Mouse (Mus musculus) limb, embryonic 13.5 days (tissue): ENCODE measurements around the gene Asb18. TPM values are rescaled to one million over a fixed set of nuclear protein-coding genes. Genes with fewer than 3 reads are reported as not detected.

Experiments
- ATAC-seq: fragments of 200-750 bp; cut with Nextera tagmentation; 2 replicates; pipeline ENCODE4 v1.8.0; 2017; ENCODE audit warnings: low read depth, moderate number of reproducible peaks, moderate TSS enrichment; ENCODE audit not compliant: low FRiP score
- H3K27ac ChIP-seq: fragments of 300-500 bp; sonication (generic); 2 replicates; pipeline ENCODE4 v1.5.1; 2015; ENCODE audit warnings: inconsistent platforms, mild to moderate bottlenecking, moderate library complexity
- H3K27me3 ChIP-seq: fragments of 300-500 bp; sonication (generic); 2 replicates; pipeline ENCODE4 v1.6.1; 2015; ENCODE audit warnings: mild to moderate bottlenecking, inconsistent platforms
- H3K36me3 ChIP-seq: fragments of 300-500 bp; sonication (generic); 2 replicates; pipeline ENCODE4 v1.6.1; 2015; ENCODE audit warnings: inconsistent platforms, mild to moderate bottlenecking, moderate library complexity
- H3K4me1 ChIP-seq: fragments of 300-500 bp; sonication (generic); 2 replicates; pipeline ENCODE4 v1.6.1; 2015; ENCODE audit warnings: inconsistent platforms
- H3K4me2 ChIP-seq: fragments of 300-500 bp; sonication (generic); replicated peaks from 2 replicates; pipeline ENCODE4 v1.6.1; 2015; ENCODE audit warnings: inconsistent platforms, mild to moderate bottlenecking, moderate library complexity
- H3K4me3 ChIP-seq: fragments of 300-500 bp; sonication (generic); 2 replicates; pipeline ENCODE4 v1.5.1; 2015; ENCODE audit warnings: moderate library complexity, mild to moderate bottlenecking, inconsistent platforms
- H3K9ac ChIP-seq: fragments of 300-500 bp; sonication (generic); 2 replicates; pipeline ENCODE4 v1.6.1; 2015; ENCODE audit warnings: mild to moderate bottlenecking, inconsistent platforms
- H3K9me3 ChIP-seq: fragments of 300-500 bp; sonication (generic); 2 replicates; pipeline ENCODE4 v1.6.1; 2016; ENCODE audit warnings: inconsistent platforms
- WGBS: fragments of 180-500 bp; shearing (Covaris S2); methylation state at CpG from one replicate; pipeline ENCODE4 v1.1.7; 2015; 5-methylcytosine and 5-hydroxymethylcytosine counted together
- polyA plus RNA-seq: library from polyadenylated mRNA; unstranded; fragments of >200 nt; fragmentation: Nextera tagmentation; extraction: Ambion mirVana; gene quantifications from 2 replicates; pipeline ENCODE4 v1.2.1, GENCODE M21; 2015

Gene Asb18
- polyA plus RNA-seq, 1 experiment from 2014 or later, result 0.13 TPM

DNA sequence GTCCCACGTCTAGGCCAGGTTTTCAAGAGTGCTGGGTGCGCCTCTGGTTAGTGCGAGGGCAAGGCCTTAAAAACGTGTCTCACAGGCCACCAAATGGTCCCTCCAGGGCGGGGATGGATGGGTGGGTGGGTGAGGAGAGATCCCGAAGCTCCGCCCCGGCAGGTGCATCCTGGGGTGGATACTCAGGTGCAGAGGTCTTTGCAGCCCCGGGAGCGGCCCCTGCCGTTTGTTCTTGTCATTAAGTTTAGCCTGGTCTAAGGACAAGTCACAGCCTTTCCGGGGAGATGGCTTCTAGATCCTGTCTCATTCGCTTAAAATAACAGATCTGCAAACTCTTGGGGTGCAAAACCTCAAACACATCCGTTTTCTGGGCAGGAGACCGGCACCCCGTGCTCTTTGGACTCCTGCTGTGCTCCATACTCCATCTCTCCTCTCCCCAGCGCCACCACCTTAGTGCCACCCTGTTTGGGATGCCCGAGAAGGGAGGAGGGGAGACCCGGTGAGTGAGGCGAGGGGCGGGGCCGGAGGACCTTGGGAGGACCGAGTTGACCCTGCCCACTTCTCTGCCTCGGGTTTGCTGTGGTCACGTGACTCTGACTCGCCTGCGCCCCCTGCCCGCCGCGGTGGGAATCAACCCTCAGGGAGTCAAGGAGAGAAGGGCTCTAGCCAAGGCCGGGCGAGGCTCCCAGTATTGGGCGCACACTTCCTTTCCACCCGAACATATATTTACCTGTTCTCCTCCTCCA is 74.3 kb downstream of the Asb18 start:
- WGBS, result 1% methylated on average over 34 of the region's 34 CpGs
- Histone ChIP-seq H3K9ac (no peak overlapping the region), H3K27me3 (peaks cover 96% of the 10 kb centered on the region), H3K9me3 (no peaks in the 10 kb centered on the region), H3K4me1 (peaks cover 26% of the 10 kb centered on the region), H3K36me3 (no peaks in the 10 kb centered on the region), H3K4me2 (peak overlapping the region; percentile 38), H3K27ac (no peak overlapping the region), H3K4me3 (no peak overlapping the region; the same call in 1 of the 2 replicates)
- no peak; the same call in 1 of the 2 replicates for ATAC-seq

DNA sequence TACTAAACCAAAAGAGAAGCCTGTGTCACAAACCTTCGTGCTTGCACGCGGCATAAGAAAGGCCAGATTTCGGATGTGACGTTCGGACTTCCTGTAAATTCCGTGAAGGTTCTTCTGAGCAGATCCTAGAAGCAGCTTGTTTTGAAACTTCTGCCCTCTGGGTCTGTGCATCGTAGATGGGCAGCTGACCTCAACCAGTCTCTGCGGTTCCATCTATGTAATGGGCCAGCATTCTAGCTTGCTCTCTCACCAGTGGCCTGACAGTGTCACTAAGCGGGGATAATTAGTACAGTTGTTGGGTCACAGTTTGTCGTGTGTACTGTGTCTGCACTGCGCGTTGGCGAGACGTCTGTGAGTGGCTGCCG is 74.9 kb downstream of the Asb18 start:
- Histone ChIP-seq H3K4me1 (peaks cover 26% of the 10 kb centered on the region), H3K4me2 (no peak overlapping the region), H3K9ac (no peak overlapping the region), H3K4me3 (no peak overlapping the region), H3K9me3 (no peaks in the 10 kb centered on the region), H3K27me3 (peaks cover 97% of the 10 kb centered on the region), H3K27ac (no peak overlapping the region), H3K36me3 (no peaks in the 10 kb centered on the region)
- ATAC-seq, result no peak
- WGBS, result 28% methylated on average over 16 of the region's 16 CpGs

- H3K27me3 ChIP-seq, result peaks cover 97% of the 10 kb centered on the region
- no peak overlapping the region for H3K27ac ChIP-seq
- H3K36me3 ChIP-seq, result no peaks in the 10 kb centered on the region
- no peaks in the 10 kb centered on the region for H3K9me3 ChIP-seq
- no peak overlapping the region for H3K4me3 ChIP-seq
- WGBS, result 31% methylated on average over 16 of the region's 16 CpGs
- H3K9ac ChIP-seq, result no peak overlapping the region
- no peak overlapping the region for H3K4me2 ChIP-seq
- ATAC-seq, result no peak
- peaks cover 26% of the 10 kb centered on the region for H3K4me1 ChIP-seq
These were observed 75.4 kb downstream of the Asb18 start for GRCm38 (mm10) chr1:89938884-89939595.

GRCm38 (mm10) chr1:89935493-89936348 is 78.7 kb downstream of the Asb18 start:
- ATAC-seq, result no peak
- Histone ChIP-seq H3K4me1 (peaks cover 28% of the 10 kb centered on the region), H3K4me2 (no peak overlapping the region), H3K9me3 (no peaks in the 10 kb centered on the region), H3K9ac (no peak overlapping the region), H3K27me3 (peaks cover 97% of the 10 kb centered on the region), H3K27ac (no peak overlapping the region), H3K4me3 (no peak overlapping the region), H3K36me3 (no peaks in the 10 kb centered on the region)
- 1% methylated on average over 29 of the region's 29 CpGs for WGBS

DNA sequence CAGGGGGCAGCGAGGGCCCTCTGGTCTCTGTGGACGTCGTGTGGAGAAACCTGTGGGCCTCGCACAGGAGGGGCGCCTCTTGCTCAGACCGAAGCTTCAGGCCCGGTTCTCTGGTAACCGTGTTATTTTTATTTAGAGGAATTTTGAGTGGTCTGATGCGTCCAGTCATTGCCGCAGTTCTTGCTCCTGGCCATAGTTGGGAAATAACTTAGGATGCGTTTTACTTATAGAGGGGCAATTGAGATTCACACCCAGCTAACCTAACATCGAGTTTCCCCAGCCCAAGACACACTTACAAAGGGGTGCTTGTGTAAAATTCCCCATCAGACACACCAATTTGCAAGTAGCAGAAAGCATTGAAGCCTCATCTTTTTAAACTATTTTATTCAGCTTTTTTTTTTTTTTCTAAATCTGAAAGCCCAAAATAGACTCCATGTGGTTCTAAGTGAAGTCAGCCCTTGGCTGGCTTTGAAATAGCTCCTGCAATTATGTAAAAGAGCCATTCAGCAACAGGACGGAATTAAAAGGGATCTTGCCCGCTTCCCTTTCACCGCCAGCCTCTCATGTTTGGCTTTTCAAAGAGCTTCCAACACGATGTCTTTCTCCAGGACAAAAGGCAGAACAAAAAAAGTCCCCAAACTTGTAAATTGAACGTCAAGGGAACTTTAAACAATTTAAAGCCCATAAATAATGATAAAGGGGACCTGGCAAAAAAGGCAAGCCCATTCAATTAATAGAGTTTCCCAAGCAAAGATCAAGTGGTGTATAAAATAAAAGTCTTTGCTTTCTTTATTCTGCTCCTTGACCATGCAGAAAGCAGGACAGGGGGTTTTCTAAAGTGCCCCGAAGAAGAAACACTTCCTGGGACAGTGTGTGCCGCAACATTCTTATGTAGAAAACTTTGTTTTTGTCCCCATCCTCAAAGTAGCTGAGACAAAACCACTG is 79.9 kb downstream of the Asb18 start:
- no peak overlapping the region for H3K4me2 ChIP-seq
- H3K4me1 ChIP-seq, result peaks cover 30% of the 10 kb centered on the region
- H3K27me3 ChIP-seq, result peaks cover 99% of the 10 kb centered on the region
- ATAC-seq, result no peak
- no peak overlapping the region for H3K4me3 ChIP-seq
- H3K36me3 ChIP-seq, result no peaks in the 10 kb centered on the region
- no peak overlapping the region for H3K27ac ChIP-seq
- H3K9me3 ChIP-seq, result no peaks in the 10 kb centered on the region
- no peak overlapping the region for H3K9ac ChIP-seq
- 2% methylated on average over 19 of the region's 19 CpGs for WGBS

GRCm38 (mm10) chr1:89933786-89934185 is 80.7 kb downstream of the Asb18 start:
- Histone ChIP-seq H3K9me3 (no peaks in the 10 kb centered on the region), H3K4me3 (no peak overlapping the region), H3K9ac (no peak overlapping the region), H3K36me3 (no peaks in the 10 kb centered on the region), H3K4me1 (peaks cover 36% of the 10 kb centered on the region), H3K4me2 (no peak overlapping the region), H3K27ac (no peak overlapping the region), H3K27me3 (peaks cover 99% of the 10 kb centered on the region)
- no peak for ATAC-seq
- WGBS, result under 1% methylated on average over 21 of the region's 21 CpGs

DNA sequence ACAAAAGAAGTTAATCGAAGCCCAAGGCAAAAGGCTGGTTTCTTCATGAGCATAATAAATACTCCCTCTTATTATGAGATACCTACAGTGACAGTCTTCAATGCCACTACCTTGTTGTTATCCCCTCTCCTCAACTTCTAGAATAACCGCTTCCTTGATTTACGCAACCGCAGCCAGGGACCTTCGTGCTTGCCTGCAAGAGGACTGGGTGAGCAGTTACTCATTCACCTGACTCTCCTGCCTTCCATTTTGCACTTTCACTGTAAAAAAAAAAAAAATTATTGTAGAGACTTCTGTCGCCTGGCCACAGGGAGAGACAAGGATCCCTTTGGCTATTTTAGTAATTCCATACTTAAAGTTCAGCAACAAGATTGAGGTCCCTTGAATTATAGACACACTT is 81.4 kb downstream of the Asb18 start:
- H3K36me3 ChIP-seq, result no peaks in the 10 kb centered on the region
- H3K9ac ChIP-seq, result no peak overlapping the region
- ATAC-seq, result no peak
- WGBS, result 5% methylated on average over 6 of the region's 6 CpGs
- peaks cover 99% of the 10 kb centered on the region for H3K27me3 ChIP-seq
- H3K4me2 ChIP-seq, result no peak overlapping the region
- H3K27ac ChIP-seq, result no peak overlapping the region
- peaks cover 39% of the 10 kb centered on the region for H3K4me1 ChIP-seq
- H3K9me3 ChIP-seq, result no peaks in the 10 kb centered on the region
- no peak overlapping the region for H3K4me3 ChIP-seq

GRCm38 (mm10) chr1:89932616-89933015 is 81.8 kb downstream of the Asb18 start:
- ATAC-seq, result no peak
- H3K27me3 ChIP-seq, result peaks cover 99% of the 10 kb centered on the region
- H3K27ac ChIP-seq, result no peak overlapping the region
- peaks cover 40% of the 10 kb centered on the region for H3K4me1 ChIP-seq
- WGBS, result 0% methylated on average over 16 of the region's 16 CpGs
- H3K9me3 ChIP-seq, result no peaks in the 10 kb centered on the region
- H3K4me3 ChIP-seq, result no peak overlapping the region
- H3K4me2 ChIP-seq, result no peak overlapping the region
- H3K36me3 ChIP-seq, result no peaks in the 10 kb centered on the region
- no peak overlapping the region for H3K9ac ChIP-seq

DNA sequence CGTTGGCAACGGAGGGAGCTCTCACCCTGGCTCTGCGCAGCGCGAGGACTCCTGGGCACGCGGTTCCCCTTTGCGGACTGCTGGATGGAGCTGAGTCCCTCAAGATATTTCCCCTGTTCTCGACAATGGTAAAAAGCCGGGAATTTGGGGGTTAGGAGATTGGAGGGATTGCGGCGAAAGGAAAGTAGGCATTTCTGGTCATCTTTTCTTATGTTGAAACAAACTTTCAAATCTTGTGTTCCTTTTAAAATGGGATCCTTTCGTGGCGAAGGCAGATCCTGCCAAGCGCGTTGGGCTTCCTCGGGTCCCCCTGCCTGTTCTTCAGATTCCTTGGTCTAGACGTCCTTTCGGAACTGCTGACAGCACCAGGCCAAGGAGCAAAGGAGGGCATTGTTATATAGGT is 82.4 kb downstream of the Asb18 start:
- 2% methylated on average over 19 of the region's 19 CpGs for WGBS
- no peak overlapping the region for H3K4me3 ChIP-seq

GRCm38 (mm10) chr1:89931120-89931519 is 83.3 kb downstream of the Asb18 start, which contains the start of gene Gbx2:
Gene Gbx2, minus strand, starts transcription at chr1:89931179.
- Histone ChIP-seq H3K36me3 (no peaks in the 10 kb centered on the region), H3K9me3 (no peaks in the 10 kb centered on the region), H3K27me3 (peaks cover 99% of the 10 kb centered on the region), H3K4me2 (peak within 1 kb of the TSS; percentile 82), H3K27ac (no peak within 1 kb of the TSS), H3K4me3 (peak within 1 kb of the TSS; percentile 45), H3K9ac (peak within 1 kb of the TSS; percentile 48), H3K4me1 (peaks cover 50% of the 10 kb centered on the region)
- WGBS, result under 1% methylated on average over 33 of the region's 33 CpGs
- peak; percentile 79 for ATAC-seq

More for the DNA sequence above, 82.4 kb downstream of the Asb18 start:
- H3K36me3 ChIP-seq, result no peaks in the 10 kb centered on the region
- H3K27ac ChIP-seq, result no peak overlapping the region
- H3K4me1 ChIP-seq, result peaks cover 46% of the 10 kb centered on the region
- H3K27me3 ChIP-seq, result peaks cover 99% of the 10 kb centered on the region
- no peaks in the 10 kb centered on the region for H3K9me3 ChIP-seq
- no peak for ATAC-seq
- H3K9ac ChIP-seq, result no peak overlapping the region
- H3K4me2 ChIP-seq, result no peak overlapping the region

GRCm38 (mm10) chr1:89930551-89930950 is 83.9 kb downstream of the Asb18 start:
- peaks cover 99% of the 10 kb centered on the region for H3K27me3 ChIP-seq
- peak overlapping the region; percentile 48 for H3K9ac ChIP-seq
- H3K27ac ChIP-seq, result no peak overlapping the region
- H3K36me3 ChIP-seq, result no peaks in the 10 kb centered on the region
- H3K4me2 ChIP-seq, result peak overlapping the region; percentile 82
- ATAC-seq, result no peak
- H3K4me1 ChIP-seq, result peaks cover 50% of the 10 kb centered on the region
- WGBS, result under 1% methylated on average over 40 of the region's 45 CpGs
- no peaks in the 10 kb centered on the region for H3K9me3 ChIP-seq
- H3K4me3 ChIP-seq, result peak overlapping the region; percentile 45
